Mouse (Mus musculus) MN1 (cell line): ENCODE data around the gene Fgfr2.

Source experiments
- DNase-seq: peaks from one replicate; pipeline ENCODE4 v3.0.0-alpha.2; 2016; ENCODE audit warnings: low spot score

Gene Fgfr2

GRCm38 (mm10) chr7:132158321-132159025 is 964.7 kb downstream of the Fgfr2 start:
- DNase-seq = no peak

DNA sequence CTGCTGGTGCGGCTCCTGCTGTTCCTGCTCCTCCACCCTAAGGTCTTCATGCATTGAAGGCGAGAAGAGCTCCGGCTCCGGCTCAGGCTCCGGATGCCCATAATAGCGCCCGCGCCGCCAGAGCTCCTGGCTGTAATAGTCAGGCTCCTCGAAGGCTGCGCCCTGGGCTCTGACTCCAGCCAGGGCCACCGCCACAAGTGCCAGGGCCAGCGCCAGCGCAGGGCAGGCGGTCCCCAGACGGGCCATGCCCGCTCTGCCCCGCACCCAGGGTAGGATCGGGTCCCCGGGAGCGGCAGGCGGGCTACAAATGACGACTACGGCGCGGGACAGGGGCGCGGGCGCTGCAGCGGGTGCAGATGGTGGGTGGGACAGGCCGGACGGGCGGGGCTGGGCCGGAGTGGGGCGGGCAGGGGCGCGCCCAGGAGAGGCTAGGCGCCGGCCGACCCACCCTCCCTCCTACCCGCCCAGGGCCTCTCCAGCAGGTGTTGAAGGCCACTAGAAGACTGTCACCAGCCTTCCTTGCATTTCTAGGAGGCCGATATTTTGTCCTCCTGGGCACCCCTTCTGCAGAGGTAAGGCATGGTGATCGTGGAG is 968.7 kb downstream of the Fgfr2 start, which contains the start of gene Cpxm2:
TSS of gene Cpxm2 (minus strand) at position 372 of the 594 bp plus-strand sequence.
- DNase-seq = no peak

- DNase-seq = no peak
These were observed 969.4 kb downstream of the Fgfr2 start for GRCm38 (mm10) chr7:132153725-132154147.

DNA sequence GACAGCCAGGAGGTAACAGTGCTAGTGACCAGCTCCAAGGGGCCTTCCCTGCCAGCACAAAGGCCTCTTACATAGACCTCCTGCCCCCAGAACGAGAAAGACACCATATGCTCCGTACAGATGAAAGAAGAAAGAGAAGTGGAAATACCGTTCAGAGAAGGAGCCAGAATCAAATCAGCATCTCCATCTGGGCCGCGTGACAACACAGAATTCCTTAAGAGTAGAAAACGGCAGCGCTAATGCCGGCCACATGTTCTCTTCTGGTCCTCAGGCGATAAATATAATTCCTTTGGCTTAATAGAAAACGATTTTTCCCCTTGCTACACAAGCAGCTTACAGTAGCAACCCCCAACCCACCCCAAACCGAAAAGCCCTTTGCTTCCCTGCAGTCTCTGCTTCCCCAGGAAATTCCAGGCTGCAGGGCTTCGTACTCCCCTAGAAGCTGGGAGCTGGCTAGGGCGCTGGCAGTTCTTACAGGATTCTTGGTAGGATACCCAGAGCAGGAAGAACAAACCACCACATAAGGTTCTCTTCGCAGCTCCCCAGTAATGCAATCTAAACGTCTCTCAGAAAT is 977.8 kb downstream of the Fgfr2 start:
- no peak for DNase-seq

DNA sequence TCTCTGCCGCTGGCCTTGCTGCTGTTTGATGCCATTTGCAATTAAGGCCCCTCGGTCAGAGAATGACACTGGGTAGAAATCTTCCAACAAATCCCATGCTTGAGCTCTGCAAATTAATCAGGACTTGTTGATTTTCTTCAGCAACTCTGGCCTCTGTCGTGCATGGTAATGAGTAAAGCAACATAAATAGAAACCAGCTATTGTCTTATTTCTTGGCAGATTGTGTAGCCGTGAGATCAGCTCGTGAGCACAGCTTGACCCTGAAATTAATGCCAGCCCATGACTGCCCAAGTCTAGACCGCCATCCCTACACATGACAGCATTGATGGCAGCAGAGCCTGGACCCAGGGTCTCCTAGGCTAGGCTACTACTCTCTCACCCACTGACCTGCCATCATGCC is 994.5 kb downstream of the Fgfr2 start:
- DNase-seq = no peak

DNA sequence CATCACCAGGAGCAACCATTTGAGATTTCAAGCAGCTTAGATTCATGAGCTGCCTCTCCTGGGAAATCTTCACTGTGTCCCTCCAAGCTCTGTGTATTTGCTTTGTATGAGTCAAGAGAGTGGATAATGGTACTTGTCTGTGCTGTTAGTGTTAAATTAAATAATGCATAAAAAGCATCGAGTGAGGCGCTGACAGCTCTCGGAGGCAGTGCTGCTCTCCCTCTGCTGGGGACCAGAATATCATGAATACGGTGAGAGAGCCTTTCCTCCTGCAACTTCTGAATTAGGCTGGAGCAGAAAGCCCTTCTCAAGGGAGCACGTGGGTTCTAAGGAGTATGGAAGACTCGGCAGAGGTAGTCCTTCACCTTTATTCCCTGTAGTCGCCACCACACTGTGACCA is 998.2 kb downstream of the Fgfr2 start:
- no peak for DNase-seq

DNA sequence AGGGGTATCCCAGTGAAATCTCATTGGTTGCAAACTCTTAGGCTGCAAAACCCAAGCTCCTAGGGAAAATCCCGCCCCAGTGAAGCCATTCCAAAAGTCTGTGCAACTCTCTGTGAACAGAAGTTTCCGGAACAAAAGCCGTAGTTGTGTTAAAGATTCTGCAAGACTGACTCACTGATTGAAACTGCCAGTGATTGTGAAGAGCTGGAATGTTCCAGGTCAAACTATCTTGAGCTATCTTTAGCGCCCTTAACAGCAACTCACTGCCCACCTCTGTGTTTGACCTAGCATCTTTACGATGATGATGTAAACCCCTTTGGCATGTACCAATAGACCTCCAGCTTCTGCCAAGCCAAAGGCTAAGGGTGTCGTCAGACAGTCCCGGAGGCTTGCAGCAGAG is 999.9 kb downstream of the Fgfr2 start:
- DNase-seq = no peak

DNA sequence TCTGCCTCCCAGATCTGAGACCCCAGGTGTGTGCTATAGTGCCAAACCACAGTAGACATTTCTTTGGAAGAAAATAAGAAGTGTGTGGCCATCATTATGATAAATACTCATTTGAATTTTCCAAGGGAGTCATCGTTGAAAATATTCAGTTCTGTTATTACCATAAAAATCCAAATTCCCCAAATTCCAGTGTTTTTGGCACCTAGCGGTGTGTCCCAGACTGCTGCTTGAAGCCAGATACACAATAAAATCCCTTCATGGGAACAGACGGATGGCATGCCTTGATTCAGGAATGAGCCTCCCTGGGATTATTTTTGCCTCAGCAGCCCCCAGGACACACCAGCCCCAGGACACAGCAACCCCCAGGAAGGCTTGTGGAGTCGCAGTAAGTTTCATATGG is 1003.3 kb downstream of the Fgfr2 start:
- no peak for DNase-seq

DNA sequence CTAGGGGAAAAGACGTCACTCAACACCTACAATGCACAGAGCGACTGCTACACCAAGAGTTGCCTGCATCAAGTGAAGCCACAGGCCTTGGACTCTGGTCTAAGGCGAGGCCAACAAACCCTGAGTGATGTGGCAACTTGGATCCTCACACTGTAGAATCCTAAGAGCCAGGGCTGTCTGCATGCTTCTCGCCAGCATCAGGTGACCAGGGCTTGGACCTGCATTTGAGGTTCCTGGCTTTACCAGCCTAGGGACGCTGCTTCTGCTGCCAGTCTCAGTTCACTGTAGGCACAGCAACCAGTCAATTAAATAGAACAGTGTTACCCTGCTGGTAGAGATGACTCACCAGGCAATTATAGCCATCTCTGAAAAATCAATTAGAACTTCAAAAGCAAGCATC is 1011.4 kb downstream of the Fgfr2 start:
- peak; percentile 22 for DNase-seq

GRCm38 (mm10) chr7:132110308-132110707 is 1012.8 kb downstream of the Fgfr2 start:
- DNase-seq = no peak

- DNase-seq = no peak
These were observed 1016.3 kb downstream of the Fgfr2 start for GRCm38 (mm10) chr7:132106891-132107290.

DNA sequence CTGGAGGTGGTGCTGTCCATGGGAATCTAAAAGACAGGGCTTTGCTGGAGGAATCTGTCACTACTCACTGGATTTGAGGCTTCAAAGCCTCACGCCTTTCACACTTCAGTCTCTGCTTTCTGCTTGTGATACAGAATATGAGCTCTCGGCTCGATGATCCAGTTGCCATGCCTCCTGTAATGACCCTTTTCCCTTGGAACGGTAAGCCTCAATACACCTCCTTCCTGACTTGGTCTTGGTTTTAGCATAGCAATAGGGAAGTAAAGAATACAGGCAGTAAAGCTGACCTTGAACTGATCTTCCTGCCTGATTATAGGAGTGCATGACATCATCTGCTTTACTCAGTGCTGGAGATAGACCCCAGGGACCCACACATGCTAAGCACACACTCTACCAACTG is 1017.8 kb downstream of the Fgfr2 start:
- no peak for DNase-seq

- DNase-seq = no peak
These were observed 1024.7 kb downstream of the Fgfr2 start for GRCm38 (mm10) chr7:132098441-132098840.

DNA sequence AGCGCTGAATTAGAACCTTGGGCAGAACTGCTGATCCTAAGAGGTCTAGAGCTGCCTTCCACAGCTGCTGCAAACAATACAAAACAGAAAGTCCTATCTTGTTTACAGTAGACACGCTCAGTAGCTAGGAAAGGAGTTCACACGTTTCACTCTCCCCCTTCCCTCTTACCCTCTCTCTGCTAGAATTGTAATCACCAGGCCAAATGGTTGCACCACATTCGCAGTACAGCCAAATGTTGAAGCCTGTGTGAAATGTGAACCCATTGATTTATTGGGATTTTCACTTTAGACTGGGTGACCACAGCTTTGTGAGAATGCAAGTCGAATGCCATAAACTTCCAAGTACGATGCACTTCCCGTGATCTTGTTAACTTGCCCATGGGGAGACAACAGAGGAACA is 1028.5 kb downstream of the Fgfr2 start:
- DNase-seq = no peak

- no peak for DNase-seq
These were observed 1031.6 kb downstream of the Fgfr2 start for GRCm38 (mm10) chr7:132091551-132091950.

DNA sequence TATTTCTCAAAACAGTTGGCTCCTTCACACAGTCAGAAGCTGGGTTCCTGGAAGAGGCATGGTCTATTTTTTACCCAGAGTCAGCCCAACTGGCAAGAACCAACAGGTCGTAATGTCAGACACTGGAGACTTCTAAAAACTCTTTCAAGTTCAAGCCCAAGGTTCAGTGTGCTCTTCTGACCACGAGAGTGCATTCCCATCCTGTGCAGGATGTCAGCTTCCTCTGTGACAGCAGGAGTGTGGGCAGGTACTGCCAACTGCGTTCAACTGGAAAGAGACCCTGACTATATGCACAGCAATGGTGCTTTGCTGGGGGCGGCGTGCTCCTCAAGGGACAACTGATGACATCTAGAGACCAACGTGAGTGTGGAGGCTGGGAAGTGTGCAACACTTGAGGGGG is 1034.5 kb downstream of the Fgfr2 start:
- DNase-seq = no peak

- no peak for DNase-seq
These were observed 1035.0 kb downstream of the Fgfr2 start for GRCm38 (mm10) chr7:132088181-132088580.

- no peak for DNase-seq
These were observed 1047.3 kb downstream of the Fgfr2 start for GRCm38 (mm10) chr7:132075825-132076224.

GRCm38 (mm10) chr7:132074503-132074902 is 1048.6 kb downstream of the Fgfr2 start:
- no peak for DNase-seq

DNA sequence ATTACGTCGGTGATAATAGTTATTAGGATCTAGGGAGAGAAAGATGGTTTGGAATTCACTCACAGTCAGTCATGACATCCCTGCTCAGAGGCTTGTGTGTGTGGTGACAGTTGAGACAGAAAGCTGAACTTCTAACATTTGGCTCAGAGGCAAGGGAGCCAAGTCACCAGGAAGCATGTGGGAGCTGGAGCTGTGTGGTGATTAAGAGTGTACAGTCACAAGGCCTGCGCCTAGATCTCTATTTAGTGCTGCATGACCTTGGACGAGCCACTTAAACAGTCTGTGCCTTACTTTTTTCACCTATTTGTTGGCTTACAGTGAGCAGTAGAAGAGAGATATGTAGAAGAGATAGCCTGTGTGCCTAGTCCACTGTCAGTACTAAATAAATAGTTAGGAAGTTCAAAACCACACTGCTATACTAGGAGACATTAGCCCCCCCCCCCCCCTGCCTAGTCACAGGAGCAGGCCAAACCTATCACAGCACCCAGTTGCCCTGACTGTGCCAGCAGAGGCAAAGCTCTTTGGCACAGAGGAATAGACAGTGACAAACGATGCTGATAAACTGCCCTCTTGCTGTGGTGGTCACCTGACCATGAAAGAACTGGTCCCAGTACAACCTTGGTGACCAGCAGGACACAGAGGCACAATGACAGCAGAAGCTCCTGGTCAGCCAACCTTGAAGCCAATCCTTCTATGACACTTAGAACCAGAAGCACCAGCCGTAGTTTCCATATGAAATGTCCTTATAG is 1052.1 kb downstream of the Fgfr2 start:
- DNase-seq = no peak

DNA sequence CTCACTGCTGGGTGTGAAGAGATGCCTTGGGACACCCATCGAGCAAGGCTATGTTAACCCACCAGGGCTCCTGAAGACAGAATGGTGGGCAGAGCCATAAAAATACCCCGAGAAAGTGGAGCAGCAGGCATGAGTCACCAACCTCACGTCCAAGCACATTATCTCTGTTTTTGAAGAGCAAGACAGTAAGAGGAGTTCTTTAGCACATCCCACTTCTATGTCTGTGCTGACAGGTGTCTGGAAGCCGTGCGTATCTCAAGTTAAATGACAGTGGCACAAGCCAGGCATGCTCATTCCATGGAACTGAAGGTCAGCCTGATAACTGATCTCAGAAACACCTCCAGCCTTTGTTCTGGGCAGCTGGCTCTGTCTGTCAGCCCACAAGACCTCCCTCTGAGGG is 1055.2 kb downstream of the Fgfr2 start:
- no peak for DNase-seq

GRCm38 (mm10) chr7:132067511-132067910 is 1055.6 kb downstream of the Fgfr2 start:
- no peak for DNase-seq

DNA sequence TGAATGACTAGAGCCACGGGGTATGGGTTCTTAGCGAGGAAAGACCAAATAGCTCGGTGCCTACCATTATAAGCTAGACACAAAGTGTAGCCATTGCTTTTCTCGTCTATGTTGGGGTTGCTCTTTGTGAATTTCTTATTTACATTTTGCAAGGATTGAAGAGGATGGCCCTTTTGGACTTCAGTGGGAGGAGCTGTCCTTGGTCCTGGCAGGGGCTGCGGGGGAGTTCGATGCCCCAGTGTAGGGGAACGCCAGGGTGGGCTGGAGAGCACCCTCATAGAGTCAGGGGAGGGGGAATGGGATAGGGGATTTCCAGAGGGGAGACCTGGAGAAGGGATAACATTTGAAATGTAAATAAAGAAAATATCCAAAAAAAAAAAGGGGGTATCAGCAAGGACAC is 1063.0 kb downstream of the Fgfr2 start:
- no peak for DNase-seq
